Mouse (Mus musculus): ENCODE measurements around the gene Flii. TPM values are rescaled to one million over a fixed set of nuclear protein-coding genes. Genes with fewer than 3 reads are reported as not detected.

Flii gene
- polyA plus RNA-seq, 1 experiment from 2014 or later = 63.8 TPM

Small RNA genes within 50 kb of the gene (microRNA-seq; reads per million reads assigned to microRNA genes)
- gene Mir5100 = 0.44 reads per million

Other genes starting within 250 kb of the Flii start
- 21.4 and 24.0 TPM in 2 replicates for gene Alkbh5, start 190.9 kb downstream of the Flii start, polyA plus RNA-seq (2014; fragmentation: Nextera tagmentation; extraction: Ambion mirVana)
- 49.6 and 63.8 TPM in 2 replicates for gene Llgl1, start 27.5 kb downstream of the Flii start, polyA plus RNA-seq (2014; fragmentation: Nextera tagmentation; extraction: Ambion mirVana)
- 20.4 and 22.6 TPM in 2 replicates for gene Mief2, start 1.1 kb upstream of the Flii start, polyA plus RNA-seq (2014; fragmentation: Nextera tagmentation; extraction: Ambion mirVana)
- 7.4 and 9.3 TPM in 2 replicates for gene Top3a, start 50.1 kb upstream of the Flii start, polyA plus RNA-seq (2014; fragmentation: Nextera tagmentation; extraction: Ambion mirVana)
- 8.8 and 9.4 TPM in 2 replicates for gene Smcr8, start 50.3 kb upstream of the Flii start, polyA plus RNA-seq (2014; fragmentation: Nextera tagmentation; extraction: Ambion mirVana)
- gene Shmt1, start 84.5 kb upstream of the Flii start, polyA plus RNA-seq (2014; fragmentation: Nextera tagmentation; extraction: Ambion mirVana) = 4.8 and 6.7 TPM in 2 replicates
- gene Dhrs7b, start 103.4 kb upstream of the Flii start, polyA plus RNA-seq (2014; fragmentation: Nextera tagmentation; extraction: Ambion mirVana) = 27.0 and 30.7 TPM in 2 replicates
- gene Tmem11, start 152.0 kb upstream of the Flii start, polyA plus RNA-seq (2014; fragmentation: Nextera tagmentation; extraction: Ambion mirVana) = 52.4 and 53.7 TPM in 2 replicates
- 33.0 and 42.2 TPM in 2 replicates for gene Natd1, start 187.5 kb upstream of the Flii start, polyA plus RNA-seq (2014; fragmentation: Nextera tagmentation; extraction: Ambion mirVana)
- gene Map2k3, start 204.8 kb upstream of the Flii start, polyA plus RNA-seq (2014; fragmentation: Nextera tagmentation; extraction: Ambion mirVana) = 18.5 and 23.2 TPM in 2 replicates

Data from midbrain, embryonic 14.5 days (tissue).